Mouse (Mus musculus): ENCODE data around the gene Acsm5. TPM values are rescaled to one million over a fixed set of nuclear protein-coding genes. Genes with fewer than 3 reads are reported as not detected.

The Acsm5 gene
- polyA plus RNA-seq, 2 experiments: not detected

- Histone ChIP-seq H3K4me3 (replicated peaks; ENCODE audit: low read length) (no peak overlapping the region), H3K9me3 (ENCODE audit: control insufficient read depth, low read length) (no peaks in the 10 kb centered on the region), H3K27ac (replicated peaks; ENCODE audit: low read depth, low read length) (no peak overlapping the region), H3K4me1 (ENCODE audit: control insufficient read depth, insufficient read depth, low read length) (no peaks in the 10 kb centered on the region), H3K27me3 (ENCODE audit: control insufficient read depth, insufficient read depth, low read length) (no peaks in the 10 kb centered on the region), H3K4me2 (replicated peaks; ENCODE audit: low read depth, low read length, severe bottlenecking) (no peak overlapping the region), H3K36me3 (ENCODE audit: control insufficient read depth, insufficient read depth, low read length) (no peaks in the 10 kb centered on the region), H3K9ac (ENCODE audit: low read depth, low read length, severe bottlenecking) (no peak overlapping the region)
- WGBS: 85% methylated on average over 4 of the region's 4 CpGs
- ATAC-seq (ENCODE audit: low FRiP score, low read depth) (no peak), DNase-seq (ENCODE audit: low spot score) (no peak)
- no peak for TF ChIP-seq POLR2A (IDR thresholded peaks at IDR 0.05; ENCODE audit: borderline replicate concordance, extremely low read depth, insufficient read depth, insufficient read length)
Observed at GRCm38 (mm10) chr7:119490041-119490780, 29.1 kb upstream of the Acsm5 start.

- no peak overlapping the region for H3K27ac ChIP-seq (replicated peaks; ENCODE audit: low read depth, low read length)
- H3K4me2 ChIP-seq (replicated peaks; ENCODE audit: low read depth, low read length, severe bottlenecking): no peak overlapping the region
- H3K9me3 ChIP-seq (ENCODE audit: control insufficient read depth, low read length): no peaks in the 10 kb centered on the region
- H3K27me3 ChIP-seq (ENCODE audit: control insufficient read depth, insufficient read depth, low read length): no peaks in the 10 kb centered on the region
- H3K4me3 ChIP-seq (replicated peaks; ENCODE audit: low read length): no peak overlapping the region
- H3K9ac ChIP-seq (ENCODE audit: low read depth, low read length, severe bottlenecking): no peak overlapping the region
- ATAC-seq (ENCODE audit: low FRiP score, low read depth): no peak
- no peaks in the 10 kb centered on the region for H3K36me3 ChIP-seq (ENCODE audit: control insufficient read depth, insufficient read depth, low read length)
- no peak for TF ChIP-seq POLR2A (IDR thresholded peaks at IDR 0.05; ENCODE audit: borderline replicate concordance, extremely low read depth, insufficient read depth, insufficient read length)
- no peak for DNase-seq (ENCODE audit: low spot score)
- no peaks in the 10 kb centered on the region for H3K4me1 ChIP-seq (ENCODE audit: control insufficient read depth, insufficient read depth, low read length)
- WGBS: 85% methylated on average over 4 of the region's 4 CpGs
Observed at GRCm38 (mm10) chr7:119511143-119511542, 8.1 kb upstream of the Acsm5 start.

DNA sequence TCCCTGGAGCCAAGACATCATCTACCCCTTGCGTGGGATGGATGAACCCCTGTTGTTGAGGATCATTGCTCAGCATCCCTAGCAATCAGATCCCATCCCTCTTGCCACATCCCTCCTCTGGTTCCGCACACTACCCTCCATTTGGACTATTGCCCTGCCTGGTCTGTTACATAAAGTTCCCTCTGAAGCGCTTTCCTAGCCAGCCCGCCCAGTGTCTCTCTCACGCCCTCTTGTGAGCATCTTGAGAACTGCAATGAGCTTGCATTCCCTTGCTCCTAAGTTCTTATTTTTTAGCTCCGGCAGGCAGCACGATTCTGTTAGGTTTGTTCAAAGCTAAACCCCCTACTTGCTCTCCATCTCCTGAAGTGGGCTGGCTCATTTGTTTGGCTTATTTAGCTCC lies 6.2 kb upstream of the Acsm5 start:
- DNase-seq (ENCODE audit: low spot score) (peak; percentile 4), ATAC-seq (ENCODE audit: low FRiP score, low read depth) (no peak)
- no peaks in the 10 kb centered on the region for H3K36me3 ChIP-seq (ENCODE audit: control insufficient read depth, insufficient read depth, low read length)
- TF ChIP-seq POLR2A (IDR thresholded peaks at IDR 0.05; ENCODE audit: borderline replicate concordance, extremely low read depth, insufficient read depth, insufficient read length): no peak
- H3K9me3 ChIP-seq (ENCODE audit: control insufficient read depth, low read length): no peaks in the 10 kb centered on the region
- H3K4me2 ChIP-seq (replicated peaks; ENCODE audit: low read depth, low read length, severe bottlenecking): no peak overlapping the region
- H3K4me1 ChIP-seq (ENCODE audit: control insufficient read depth, insufficient read depth, low read length): no peaks in the 10 kb centered on the region
- H3K4me3 ChIP-seq (replicated peaks; ENCODE audit: low read length): no peak overlapping the region
- no peak overlapping the region for H3K9ac ChIP-seq (ENCODE audit: low read depth, low read length, severe bottlenecking)
- no peaks in the 10 kb centered on the region for H3K27me3 ChIP-seq (ENCODE audit: control insufficient read depth, insufficient read depth, low read length)
- H3K27ac ChIP-seq (replicated peaks; ENCODE audit: low read depth, low read length): no peak overlapping the region
- WGBS: 36% methylated on average over 7 of the region's 7 CpGs

GRCm38 (mm10) chr7:119515492-119516271 lies 3.6 kb upstream of the Acsm5 start:
- Histone ChIP-seq H3K36me3 (ENCODE audit: control insufficient read depth, insufficient read depth, low read length) (no peaks in the 10 kb centered on the region), H3K9me3 (ENCODE audit: control insufficient read depth, low read length) (no peaks in the 10 kb centered on the region), H3K4me3 (replicated peaks; ENCODE audit: low read length) (no peak overlapping the region), H3K27ac (replicated peaks; ENCODE audit: low read depth, low read length) (no peak overlapping the region), H3K4me1 (ENCODE audit: control insufficient read depth, insufficient read depth, low read length) (no peaks in the 10 kb centered on the region), H3K9ac (ENCODE audit: low read depth, low read length, severe bottlenecking) (no peak overlapping the region), H3K27me3 (ENCODE audit: control insufficient read depth, insufficient read depth, low read length) (no peaks in the 10 kb centered on the region), H3K4me2 (replicated peaks; ENCODE audit: low read depth, low read length, severe bottlenecking) (no peak overlapping the region)
- no peak for ATAC-seq (ENCODE audit: low FRiP score, low read depth)
- DNase-seq (ENCODE audit: low spot score): peak; percentile 55
- 66% methylated on average over 10 of the region's 10 CpGs for WGBS
- no peak for TF ChIP-seq POLR2A (IDR thresholded peaks at IDR 0.05; ENCODE audit: borderline replicate concordance, extremely low read depth, insufficient read depth, insufficient read length)

GRCm38 (mm10) chr7:119516272-119516558 lies 3.0 kb upstream of the Acsm5 start:
- no peak overlapping the region for H3K9ac ChIP-seq (ENCODE audit: low read depth, low read length, severe bottlenecking)
- no peaks in the 10 kb centered on the region for H3K4me1 ChIP-seq (ENCODE audit: control insufficient read depth, insufficient read depth, low read length)
- TF ChIP-seq POLR2A (IDR thresholded peaks at IDR 0.05; ENCODE audit: borderline replicate concordance, extremely low read depth, insufficient read depth, insufficient read length): no peak
- DNase-seq (ENCODE audit: low spot score) (no peak), ATAC-seq (ENCODE audit: low FRiP score, low read depth) (no peak)
- H3K4me2 ChIP-seq (replicated peaks; ENCODE audit: low read depth, low read length, severe bottlenecking): no peak overlapping the region
- 82% methylated on average over 7 of the region's 7 CpGs for WGBS
- H3K9me3 ChIP-seq (ENCODE audit: control insufficient read depth, low read length): no peaks in the 10 kb centered on the region
- H3K36me3 ChIP-seq (ENCODE audit: control insufficient read depth, insufficient read depth, low read length): no peaks in the 10 kb centered on the region
- H3K27me3 ChIP-seq (ENCODE audit: control insufficient read depth, insufficient read depth, low read length): no peaks in the 10 kb centered on the region
- no peak overlapping the region for H3K4me3 ChIP-seq (replicated peaks; ENCODE audit: low read length)
- H3K27ac ChIP-seq (replicated peaks; ENCODE audit: low read depth, low read length): no peak overlapping the region
